Mouse (Mus musculus) E14TG2a.4 (cell line): ENCODE data around the gene Mllt11.

Experiments used
- H3K27me3 ChIP-seq: 2 replicates; pipeline ENCODE4 v1.6.1; 2014; ENCODE audit warnings: low read length, control low read depth; ENCODE audit not compliant: insufficient read depth
- H3K36me3 ChIP-seq: 2 replicates; pipeline ENCODE4 v1.6.1; 2014; ENCODE audit warnings: low read length, control low read depth; ENCODE audit not compliant: insufficient read depth
- H3K4me1 ChIP-seq: replicated peaks from 2 replicates; pipeline ENCODE4 v1.6.1; 2014; ENCODE audit warnings: low read depth, low read length, control low read depth
- H3K4me3 ChIP-seq: replicated peaks from 2 replicates; pipeline ENCODE4 v1.5.1; 2014; ENCODE audit warnings: mild to moderate bottlenecking, low read length
- H3K9me3 ChIP-seq: 2 replicates; pipeline ENCODE4 v1.6.1; 2014; ENCODE audit warnings: low read length, control low read depth
- CTCF ChIP-seq: conservative IDR thresholded peaks from 2 replicates; pipeline ENCODE4 v1.5.1; 2014; ENCODE audit warnings: low read length
- NANOG ChIP-seq: IDR thresholded peaks from 2 replicates; pipeline ENCODE4 v1.6.1; 2014; ENCODE audit warnings: borderline replicate concordance, low read length, mixed read lengths
- POU5F1 ChIP-seq: IDR thresholded peaks from 2 replicates; pipeline ENCODE4 v1.6.1; 2014; ENCODE audit warnings: low read length, borderline replicate concordance

Mllt11 gene

DNA sequence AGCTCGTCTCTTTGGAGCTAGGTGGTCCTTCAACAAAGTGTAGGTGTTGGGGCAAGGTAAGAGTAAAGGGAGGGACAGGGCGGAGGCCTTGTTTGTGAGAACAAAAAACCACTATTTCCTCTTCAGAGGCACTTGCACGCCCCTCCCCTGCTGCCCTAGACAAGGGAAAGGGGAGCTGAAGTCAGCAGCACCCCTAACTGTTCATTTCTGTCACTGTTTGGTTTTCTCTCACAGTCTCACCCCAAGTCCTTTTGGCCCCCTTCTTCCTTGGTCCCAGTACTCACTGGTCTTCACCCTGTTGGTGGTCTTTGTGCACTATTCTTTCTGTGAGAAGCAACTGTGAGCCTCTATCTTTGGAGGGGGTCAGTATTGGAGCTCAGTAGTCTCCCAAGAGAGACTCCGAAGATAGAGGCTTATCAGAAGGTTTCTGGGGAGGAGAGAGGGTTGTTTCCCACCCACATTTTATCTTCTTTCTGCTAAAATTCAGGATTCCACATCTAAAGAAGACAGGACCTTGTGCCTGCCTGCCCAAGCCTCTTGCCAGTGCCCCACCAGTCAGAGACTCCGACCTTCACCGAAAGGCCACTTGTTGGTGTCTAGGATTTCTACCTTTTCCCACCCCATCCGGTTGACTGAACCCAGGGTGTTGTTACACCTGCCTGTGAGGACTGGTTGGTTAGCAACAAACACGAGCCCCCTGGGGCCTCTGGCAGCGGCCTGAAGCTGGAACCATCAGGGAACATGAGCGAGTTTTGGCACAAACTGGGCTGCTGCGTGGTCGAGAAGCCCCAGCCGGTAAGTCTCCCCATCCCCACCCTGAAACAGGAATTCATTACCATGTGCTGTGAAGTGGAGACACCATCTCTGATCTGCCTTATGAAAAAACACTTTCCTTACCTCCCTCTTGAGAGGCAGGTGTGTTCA lies at the start of gene Mllt11:
Gene Mllt11 (minus strand): TSS at position 874 of the 924 bp plus-strand sequence.
- Histone ChIP-seq H3K36me3 (peaks cover 58% of the 10 kb centered on the region), H3K27me3 (no peaks in the 10 kb centered on the region), H3K9me3 (no peaks in the 10 kb centered on the region), H3K4me1 (peaks cover 81% of the 10 kb centered on the region), H3K4me3 (peak within 1 kb of the TSS; percentile 92)
- TF ChIP-seq POU5F1 (no peak), NANOG (no peak)

DNA sequence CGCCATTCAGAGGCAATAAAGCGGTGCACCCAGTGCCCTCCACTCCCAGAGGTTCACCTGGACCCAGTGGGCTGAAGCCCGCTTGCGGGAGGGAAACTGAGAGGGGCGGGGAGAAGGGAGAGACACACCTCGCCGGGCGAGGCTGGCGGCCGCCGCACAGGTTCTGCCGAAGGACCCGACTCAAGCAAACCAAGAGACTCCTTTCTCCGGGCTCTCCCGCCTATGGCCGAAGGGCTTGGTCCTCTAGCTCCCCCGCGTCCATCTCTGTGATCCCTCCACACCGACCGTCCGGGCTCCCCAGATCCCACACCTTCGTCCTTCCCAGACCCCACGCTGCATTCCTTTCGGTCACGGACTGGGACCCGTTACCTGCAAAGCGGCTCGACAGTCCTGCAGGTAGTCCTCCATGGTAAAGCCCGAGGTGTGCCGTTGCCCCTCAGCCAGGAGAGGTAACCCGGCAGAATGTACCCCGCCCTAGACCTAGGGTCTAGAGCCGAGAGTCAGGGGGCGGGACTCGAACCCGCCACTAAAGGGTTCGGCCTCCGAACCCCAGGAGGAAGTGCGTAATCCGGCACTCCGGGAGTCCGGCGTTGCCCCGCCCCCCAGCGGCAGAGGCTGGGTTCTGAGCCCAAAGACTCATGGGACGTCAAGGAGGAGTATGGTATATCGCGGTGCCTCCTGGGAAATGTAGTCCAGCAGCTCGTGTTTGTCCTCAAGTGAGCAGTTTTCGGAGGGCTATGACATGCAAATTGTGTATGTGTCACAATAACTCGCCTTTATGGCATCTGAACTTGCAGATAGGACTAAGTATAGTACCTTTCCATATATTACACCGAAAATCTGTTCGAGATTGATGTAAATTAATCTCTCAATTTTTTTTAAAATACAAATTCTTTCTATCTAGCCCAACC lies 49.5 kb upstream of the Mllt11 start, which contains the start of the genes Mindy1 and Prune1:
Gene Mindy1 (plus strand): TSS at position 130 of the 911 bp plus-strand sequence.
Gene Prune1 (minus strand): TSS at position 861 of the 911 bp plus-strand sequence.
- Histone ChIP-seq H3K4me3 (peak within 1 kb of the TSS; percentile 95), H3K9me3 (no peaks in the 10 kb centered on the region), H3K36me3 (peaks cover 18% of the 10 kb centered on the region), H3K27me3 (no peaks in the 10 kb centered on the region), H3K4me1 (peaks cover 77% of the 10 kb centered on the region)
- no peak for TF ChIP-seq CTCF
- no peak for TF ChIP-seq POU5F1
- TF ChIP-seq NANOG = no peak

DNA sequence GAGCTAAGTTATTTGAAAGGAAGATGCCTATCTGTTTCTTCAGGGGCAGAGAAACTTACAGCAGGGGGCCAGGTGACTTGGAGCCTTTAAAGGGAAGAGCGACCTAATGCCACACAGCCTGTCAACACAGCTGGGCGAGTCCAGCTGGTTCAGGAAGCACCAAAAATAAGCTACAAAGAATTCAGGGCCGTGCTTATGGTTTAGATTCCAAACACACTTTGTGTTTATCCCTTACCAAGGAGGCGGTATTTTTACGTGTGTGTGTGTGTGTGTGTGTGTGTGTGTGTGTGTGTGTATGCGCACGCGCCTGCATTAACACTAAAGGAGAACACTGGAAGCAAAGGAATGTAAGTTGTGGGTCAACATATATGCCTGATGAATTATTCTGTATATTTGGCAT lies 48.8 kb upstream of the Mllt11 start:
- Histone ChIP-seq H3K36me3 (peaks cover 20% of the 10 kb centered on the region), H3K4me1 (peaks cover 77% of the 10 kb centered on the region), H3K9me3 (no peaks in the 10 kb centered on the region), H3K27me3 (no peaks in the 10 kb centered on the region), H3K4me3 (peak overlapping the region; percentile 95)
- TF ChIP-seq NANOG = no peak
- TF ChIP-seq POU5F1 = no peak
- no peak for TF ChIP-seq CTCF

DNA sequence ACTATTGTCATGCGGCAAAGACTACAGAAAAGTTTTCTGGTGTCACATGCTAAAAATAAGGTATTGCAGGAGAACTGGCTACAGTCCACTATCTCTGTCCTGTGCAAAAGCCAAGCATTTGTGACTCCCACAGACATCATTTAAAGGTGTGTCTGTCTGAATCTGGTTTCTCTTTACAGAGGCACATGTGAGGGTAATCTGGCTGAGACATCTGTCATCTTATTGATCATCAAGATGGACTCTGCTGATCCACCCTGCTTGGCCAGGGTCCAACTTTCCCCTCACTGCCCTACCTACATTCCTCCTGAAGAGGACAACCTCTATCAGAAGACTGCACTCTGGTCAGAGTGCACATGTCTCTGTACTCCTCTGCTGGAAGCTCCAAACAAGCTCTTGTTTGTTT lies 45.2 kb upstream of the Mllt11 start:
- no peak for TF ChIP-seq POU5F1
- no peak for TF ChIP-seq CTCF
- no peak for TF ChIP-seq NANOG
- Histone ChIP-seq H3K4me1 (peaks cover 77% of the 10 kb centered on the region), H3K27me3 (no peaks in the 10 kb centered on the region)

DNA sequence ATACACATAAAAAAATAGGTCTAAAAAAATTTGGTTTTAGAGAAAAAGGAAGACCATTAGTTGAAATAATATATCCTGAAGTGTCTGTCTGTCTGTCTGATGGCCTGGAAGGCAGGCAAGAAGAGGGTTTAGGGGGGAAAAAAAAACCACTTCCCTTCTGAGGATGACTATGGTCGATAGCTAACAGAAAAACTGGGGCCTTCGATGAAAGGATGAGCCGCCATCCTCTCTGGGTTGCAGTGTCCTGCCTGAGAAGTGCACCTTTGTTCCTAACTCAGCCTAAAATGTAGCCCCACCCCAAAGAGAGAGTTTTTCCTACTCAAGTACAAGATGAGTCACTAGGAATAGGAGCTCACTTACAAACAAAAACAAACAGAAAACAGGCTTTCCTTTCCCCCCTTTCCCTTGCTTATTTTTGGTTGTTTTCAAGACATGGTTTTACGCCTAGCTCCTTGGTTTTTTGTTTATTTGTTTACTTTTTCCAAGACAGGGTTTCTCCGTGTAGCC lies 44.5 kb upstream of the Mllt11 start:
- H3K4me1 ChIP-seq = peaks cover 82% of the 10 kb centered on the region
- TF ChIP-seq CTCF (no peak), NANOG (no peak), POU5F1 (no peak)
- H3K27me3 ChIP-seq = no peaks in the 10 kb centered on the region
- no peaks in the 10 kb centered on the region for H3K9me3 ChIP-seq
- H3K4me3 ChIP-seq = 0 out of 2 replicates have a peak overlapping the region, but pooled peaks have one; percentile 27
- peaks cover 33% of the 10 kb centered on the region for H3K36me3 ChIP-seq

More for the DNA sequence above, 45.2 kb upstream of the Mllt11 start:
- peaks cover 27% of the 10 kb centered on the region for H3K36me3 ChIP-seq
- peak overlapping the region; percentile 27; the same call in 1 of the 2 replicates for H3K4me3 ChIP-seq
- no peaks in the 10 kb centered on the region for H3K9me3 ChIP-seq

DNA sequence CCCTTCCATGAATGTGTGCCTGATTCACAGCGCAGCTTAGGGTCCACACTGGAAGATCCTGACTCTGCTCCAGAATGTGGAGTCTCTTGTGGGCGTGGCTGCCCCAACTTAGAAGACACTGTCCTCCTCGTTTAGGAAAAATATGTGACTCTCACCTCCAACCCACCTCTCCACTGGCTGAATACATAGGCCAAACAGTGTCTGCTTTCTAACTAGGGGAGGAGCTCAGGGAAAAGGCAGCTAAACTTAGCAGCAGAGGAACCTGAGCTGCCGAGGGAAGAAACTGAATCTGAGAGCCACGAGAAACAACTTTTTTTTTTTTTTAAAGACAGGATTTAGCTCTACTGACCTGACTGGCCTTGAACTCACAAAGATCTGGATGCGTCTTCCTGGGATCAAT lies 43.2 kb upstream of the Mllt11 start:
- H3K36me3 ChIP-seq = peaks cover 34% of the 10 kb centered on the region
- H3K27me3 ChIP-seq = no peaks in the 10 kb centered on the region
- H3K9me3 ChIP-seq = no peaks in the 10 kb centered on the region
- TF ChIP-seq CTCF (no peak), NANOG (no peak), POU5F1 (no peak)
- H3K4me1 ChIP-seq = peaks cover 87% of the 10 kb centered on the region
- H3K4me3 ChIP-seq = no peak overlapping the region

DNA sequence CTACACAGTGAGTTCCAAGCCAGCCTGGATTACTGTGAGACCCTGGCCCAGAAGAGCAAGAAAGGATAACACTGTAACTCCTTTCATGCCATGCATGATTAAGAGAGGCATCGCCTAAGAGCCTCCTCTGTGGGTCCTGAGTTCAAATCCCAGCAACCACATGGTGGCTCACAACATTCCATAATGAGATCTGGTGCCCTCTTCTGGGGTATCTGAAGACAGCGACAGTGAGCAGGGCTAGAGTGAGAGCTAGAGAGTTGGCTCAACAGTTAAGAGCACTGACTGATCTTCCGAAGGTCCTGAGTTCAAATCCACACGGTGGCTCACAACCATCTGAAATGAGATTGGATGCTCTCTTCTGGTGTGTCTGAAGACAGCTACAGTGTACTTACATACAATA lies 42.5 kb upstream of the Mllt11 start:
- Histone ChIP-seq H3K36me3 (peaks cover 32% of the 10 kb centered on the region), H3K9me3 (no peaks in the 10 kb centered on the region), H3K4me3 (no peak overlapping the region), H3K27me3 (no peaks in the 10 kb centered on the region), H3K4me1 (peaks cover 89% of the 10 kb centered on the region)
- TF ChIP-seq CTCF = no peak
- TF ChIP-seq POU5F1 = no peak
- no peak for TF ChIP-seq NANOG

DNA sequence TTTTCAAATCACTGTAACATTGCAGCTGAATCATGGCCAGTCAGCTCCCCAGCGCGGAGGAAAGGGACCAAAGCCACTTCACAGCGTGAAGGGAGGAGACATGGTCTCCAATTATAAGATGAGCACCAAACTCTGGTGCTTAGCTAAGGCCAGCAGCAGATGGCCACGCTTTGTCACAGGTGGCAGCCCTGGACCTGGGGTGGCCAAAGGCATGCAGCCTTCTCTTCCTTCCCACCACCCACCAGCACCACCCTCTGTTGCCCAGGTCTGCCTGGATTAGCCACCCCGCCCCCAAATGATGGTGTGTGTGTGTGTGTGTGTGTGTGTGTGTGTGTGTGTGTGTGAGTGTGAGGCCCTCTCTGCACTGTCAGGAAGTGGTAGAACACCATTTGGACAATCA lies 41.5 kb upstream of the Mllt11 start:
- TF ChIP-seq CTCF = no peak
- no peak for TF ChIP-seq NANOG
- no peak for TF ChIP-seq POU5F1
- H3K4me3 ChIP-seq = peak overlapping the region; percentile 45
- H3K36me3 ChIP-seq = peaks cover 34% of the 10 kb centered on the region
- H3K27me3 ChIP-seq = no peaks in the 10 kb centered on the region
- no peaks in the 10 kb centered on the region for H3K9me3 ChIP-seq
- H3K4me1 ChIP-seq = peaks cover 89% of the 10 kb centered on the region
